Mouse (Mus musculus): ENCODE results near the gene Hfe2.
"Not testable (repeated sequence)": the region's sequence is repeated elsewhere in the genome, so short reads cannot be mapped to it uniquely, and the experiment has no call there.

Hfe2 gene

GRCm38 (mm10) chr3:96524914-96525313 is at the start of gene Hfe2:
Hfe2 (plus strand) TSS chr3:96525172.
- in situ Hi-C loops (cut with MseI, MboI), result no loop called here

GRCm38 (mm10) chr3:96477084-96477483 is 47.9 kb upstream of the Hfe2 start:
- in situ Hi-C loops (cut with MseI, MboI), result no loop called here

DNA sequence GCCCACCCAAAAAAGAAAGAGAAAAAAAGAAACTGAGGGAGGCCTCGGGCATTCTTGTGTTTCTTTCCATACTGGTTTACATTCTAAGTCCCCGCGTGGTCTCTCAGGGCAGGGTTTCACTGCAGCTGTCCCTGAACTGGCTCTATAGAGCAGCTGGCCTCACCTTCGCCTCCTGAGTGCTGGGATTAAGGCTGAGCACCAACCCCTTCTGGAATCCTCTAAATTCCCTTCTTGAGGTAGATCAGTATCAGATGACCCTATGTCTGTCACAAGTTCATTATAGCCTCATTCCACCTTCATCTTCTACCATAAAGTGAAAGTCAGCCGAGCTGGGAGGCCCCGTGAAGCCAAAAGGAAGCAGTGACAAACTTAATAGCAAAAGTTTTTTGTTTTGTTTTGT is 47.4 kb upstream of the Hfe2 start:
- in situ Hi-C loops (cut with MseI, MboI), result no loop called here

DNA sequence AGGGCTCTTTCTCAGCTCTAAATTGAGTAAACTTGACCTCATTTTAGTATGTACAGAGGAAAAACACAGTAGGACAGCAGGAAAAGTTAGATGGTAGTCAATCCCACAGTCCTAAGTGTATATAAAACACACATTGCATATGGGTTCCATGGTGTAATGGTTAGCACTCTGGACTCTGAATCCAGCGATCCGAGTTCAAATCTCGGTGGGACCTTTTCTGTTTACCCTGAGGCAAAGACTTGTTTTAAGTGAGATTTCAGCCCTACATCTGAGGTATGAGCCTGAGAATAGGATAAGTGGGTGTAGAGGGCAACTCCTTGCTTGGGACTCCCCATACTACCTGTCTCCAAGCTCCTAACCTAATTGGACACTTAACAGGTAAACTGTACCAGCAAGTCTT is 45.7 kb upstream of the Hfe2 start:
- in situ Hi-C loops (cut with MseI, MboI), result no loop called here

DNA sequence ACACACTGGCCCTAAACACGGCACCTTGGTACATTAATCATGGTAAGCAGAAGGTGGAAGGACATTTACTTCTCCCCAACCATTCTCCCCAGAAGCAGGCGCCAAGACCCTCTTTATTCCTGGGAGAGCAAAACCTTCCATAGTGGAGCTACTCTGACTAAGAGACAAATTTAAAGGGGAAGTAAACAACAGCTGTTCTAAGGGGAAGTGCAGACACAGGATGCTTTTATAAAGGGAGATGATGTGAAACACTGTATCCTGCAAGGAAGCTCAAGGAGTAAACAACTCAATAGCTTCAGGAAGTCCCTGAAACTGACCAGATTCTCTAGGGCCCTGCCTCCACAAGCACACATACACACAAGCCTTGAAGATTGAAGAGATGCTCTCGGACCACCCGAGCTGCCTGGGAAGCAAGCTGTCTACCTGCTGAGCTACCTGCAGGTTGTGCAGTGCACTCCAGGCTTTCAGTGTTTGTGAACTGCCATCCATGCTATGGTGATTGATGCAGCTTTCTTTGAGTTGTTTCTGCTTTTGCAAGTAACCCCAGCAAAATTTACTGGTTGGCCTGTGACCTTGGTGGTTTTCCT is 44.2 kb upstream of the Hfe2 start:
- in situ Hi-C loops (cut with MseI, MboI), result no loop called here

GRCm38 (mm10) chr3:96481856-96482255 is 43.1 kb upstream of the Hfe2 start:
- in situ Hi-C loops (cut with MseI, MboI), result no loop called here

GRCm38 (mm10) chr3:96482451-96482850 is 42.5 kb upstream of the Hfe2 start:
- in situ Hi-C loops (cut with MseI, MboI), result no loop called here

DNA sequence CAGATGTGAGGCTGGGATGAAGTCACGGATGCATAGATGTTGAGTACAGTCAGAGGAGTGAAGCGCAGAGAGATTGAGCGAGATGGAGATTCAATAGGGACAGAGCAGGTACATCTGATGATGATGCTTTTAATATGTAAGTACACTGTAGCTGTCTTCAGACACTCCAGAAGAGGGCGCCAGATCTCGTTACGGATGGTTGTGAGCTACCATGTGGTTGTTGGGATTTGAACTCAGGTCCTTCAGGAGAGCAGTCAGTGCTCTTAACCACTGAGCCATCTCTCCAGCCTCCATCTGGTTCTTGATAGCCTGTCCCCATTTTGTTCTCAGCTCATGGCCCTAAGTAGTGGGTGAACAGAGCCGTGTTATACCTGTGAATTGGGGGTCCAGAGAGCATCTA is 41.9 kb upstream of the Hfe2 start:
- in situ Hi-C loops (cut with MseI, MboI), result not testable (repeated sequence)

DNA sequence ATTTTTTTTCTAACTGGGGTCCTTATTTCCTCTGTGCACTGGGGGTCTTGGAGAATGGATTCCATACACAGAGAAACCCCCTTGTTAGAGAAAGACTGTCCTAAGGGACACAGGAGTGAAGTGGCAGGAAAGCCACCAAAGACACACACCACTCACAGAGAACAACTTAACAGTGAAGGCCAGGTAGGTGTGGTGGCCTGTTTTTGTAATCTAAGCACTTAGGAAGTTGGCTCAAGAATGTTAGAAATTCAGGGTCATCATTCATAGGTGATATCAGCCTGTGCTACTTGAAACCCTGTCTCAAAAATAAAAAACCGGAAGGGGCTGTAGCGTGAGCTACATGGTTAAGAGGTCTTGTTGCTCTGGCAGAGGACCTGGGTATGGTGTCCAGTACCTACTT is 41.0 kb upstream of the Hfe2 start:
- in situ Hi-C loops (cut with MseI, MboI), result no loop called here

DNA sequence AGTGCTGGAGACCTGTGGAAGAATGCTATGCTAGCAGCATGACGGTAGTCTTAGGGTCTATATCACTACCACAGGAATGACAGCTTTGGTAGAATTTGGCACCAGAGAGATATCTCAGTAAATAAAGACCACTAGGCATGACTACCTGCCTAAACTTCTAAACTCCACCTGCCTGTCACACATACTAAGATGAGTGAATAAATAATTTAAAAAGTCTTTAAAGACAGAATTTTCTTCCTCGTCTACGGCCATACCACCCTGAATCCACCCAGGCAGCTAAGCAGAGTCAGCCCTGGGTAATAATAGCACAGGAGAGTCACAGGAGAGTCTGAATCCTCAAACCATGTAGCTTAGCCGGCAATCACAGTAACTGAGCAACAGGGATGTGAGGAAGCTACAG is 40.1 kb upstream of the Hfe2 start:
- in situ Hi-C loops (cut with MseI, MboI), result no loop called here

GRCm38 (mm10) chr3:96485361-96485760 is 39.6 kb upstream of the Hfe2 start:
- in situ Hi-C loops (cut with MseI, MboI), result no loop called here

GRCm38 (mm10) chr3:96486064-96486827 is 38.7 kb upstream of the Hfe2 start:
- in situ Hi-C loops (cut with MseI, MboI), result not testable (repeated sequence)

DNA sequence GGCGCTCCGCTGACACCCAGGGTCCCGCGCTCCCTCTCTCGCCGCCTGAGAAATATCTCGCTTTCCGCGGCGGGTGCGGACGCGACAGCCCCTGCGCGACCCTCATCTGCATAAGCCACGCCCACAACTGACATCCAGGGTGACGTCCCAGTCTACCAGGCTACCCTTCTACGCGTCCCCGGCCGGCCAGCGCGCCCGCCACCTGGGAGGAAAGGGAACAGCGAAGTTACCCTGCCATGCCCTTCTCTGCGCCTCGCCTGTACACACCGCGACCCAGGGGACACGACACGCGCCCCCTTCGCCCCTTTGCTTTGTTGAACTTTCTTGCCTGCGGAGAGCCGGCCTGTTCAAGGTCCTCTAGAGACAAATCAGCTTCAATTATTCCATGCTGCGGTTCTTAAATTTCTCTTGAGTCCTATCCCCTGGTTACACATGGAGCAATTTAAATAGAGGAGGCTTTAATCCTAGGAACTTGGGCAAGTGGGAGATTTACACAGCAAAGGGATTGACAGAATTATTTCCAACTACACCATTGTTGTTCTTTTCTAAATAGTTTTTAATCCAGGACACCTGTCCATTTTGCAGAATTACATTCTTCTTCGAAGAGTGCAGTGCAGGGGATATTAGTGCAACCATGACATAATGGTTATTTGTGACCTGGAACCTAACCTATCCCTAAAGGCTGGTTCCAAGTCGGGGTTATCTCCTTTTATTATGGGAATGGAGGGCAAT is 38.0 kb upstream of the Hfe2 start:
- in situ Hi-C loops (cut with MseI, MboI), result not testable (repeated sequence)

DNA sequence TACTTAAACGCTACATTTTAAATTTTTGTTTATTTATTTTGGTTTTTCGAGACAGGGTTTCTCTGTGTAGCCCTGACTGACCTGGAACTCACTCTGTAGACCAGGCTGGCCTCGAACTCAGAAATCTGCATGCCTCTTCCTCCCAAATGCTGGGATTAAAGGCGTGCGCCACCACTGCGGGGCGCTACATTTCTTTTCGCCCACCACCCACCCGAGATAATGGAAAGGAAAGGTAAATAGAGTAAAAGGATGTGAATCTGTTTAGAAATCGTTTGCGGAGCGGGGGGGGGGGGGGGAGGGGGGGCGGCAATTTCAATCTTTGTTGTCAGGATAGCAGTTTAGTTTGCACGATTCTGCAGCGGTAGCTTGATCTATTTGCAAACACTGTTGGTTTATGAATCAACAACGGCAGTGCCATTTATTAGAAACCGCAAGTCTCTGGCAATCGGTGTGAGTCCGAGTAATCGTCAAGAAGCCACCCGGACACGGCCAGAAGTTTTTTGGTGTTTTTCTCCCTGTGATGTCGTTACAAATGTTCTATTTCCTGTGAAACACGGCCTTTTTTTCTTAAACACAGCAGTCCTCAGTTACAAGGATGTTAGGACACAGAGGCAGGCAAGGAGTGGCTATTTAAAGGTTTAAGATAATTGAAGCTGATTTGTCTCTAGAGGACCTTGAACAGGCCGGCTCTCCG is 37.2 kb upstream of the Hfe2 start:
- in situ Hi-C loops (cut with MseI, MboI), result no loop called here

- in situ Hi-C loops (cut with MseI, MboI), result not testable (repeated sequence)
Measured at GRCm38 (mm10) chr3:96488290-96488906, 36.6 kb upstream of the Hfe2 start.

- in situ Hi-C loops (cut with MseI, MboI), result not testable (repeated sequence)
Measured at GRCm38 (mm10) chr3:96488907-96489629, 35.9 kb upstream of the Hfe2 start.

DNA sequence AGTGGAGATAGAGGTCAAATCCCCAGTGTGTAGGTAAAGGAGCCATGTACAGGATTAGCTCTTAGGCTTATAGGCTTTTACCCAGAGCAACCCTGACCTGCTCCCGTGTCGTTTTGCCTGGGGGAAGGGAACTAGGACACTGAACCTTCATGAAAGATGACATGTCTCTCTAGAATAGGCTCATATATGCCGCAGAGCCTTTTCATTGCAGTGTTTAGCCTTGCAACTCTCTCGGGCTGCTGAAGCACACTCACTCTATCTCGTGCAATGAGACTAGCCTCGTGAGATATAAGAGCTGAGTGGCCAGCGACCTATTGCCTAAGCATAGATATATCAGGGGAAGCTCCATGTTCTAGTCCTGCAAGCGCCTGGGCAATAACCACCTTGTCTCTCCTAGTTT is 35.3 kb upstream of the Hfe2 start:
- in situ Hi-C loops (cut with MseI, MboI), result not testable (repeated sequence)

DNA sequence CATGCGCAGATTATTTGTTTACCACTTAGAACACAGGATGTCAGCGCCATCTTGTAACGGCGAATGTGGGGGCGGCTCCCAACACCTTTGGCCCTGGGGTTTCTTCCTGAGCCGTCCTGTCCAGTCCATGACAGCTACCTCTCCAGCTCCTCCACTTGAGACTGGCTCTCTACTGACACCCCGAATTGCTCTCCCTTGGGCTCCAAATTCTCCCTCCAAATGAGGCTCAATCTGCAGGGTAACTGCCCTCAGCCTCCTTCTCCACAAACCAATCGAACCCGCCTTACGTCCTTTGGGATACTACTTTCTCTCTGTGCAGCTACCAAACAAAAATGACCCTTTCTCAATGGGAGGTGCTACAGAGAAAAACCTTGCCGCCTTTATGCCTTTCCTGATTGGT is 30.5 kb upstream of the Hfe2 start:
- in situ Hi-C loops (cut with MseI, MboI), result not testable (repeated sequence)

DNA sequence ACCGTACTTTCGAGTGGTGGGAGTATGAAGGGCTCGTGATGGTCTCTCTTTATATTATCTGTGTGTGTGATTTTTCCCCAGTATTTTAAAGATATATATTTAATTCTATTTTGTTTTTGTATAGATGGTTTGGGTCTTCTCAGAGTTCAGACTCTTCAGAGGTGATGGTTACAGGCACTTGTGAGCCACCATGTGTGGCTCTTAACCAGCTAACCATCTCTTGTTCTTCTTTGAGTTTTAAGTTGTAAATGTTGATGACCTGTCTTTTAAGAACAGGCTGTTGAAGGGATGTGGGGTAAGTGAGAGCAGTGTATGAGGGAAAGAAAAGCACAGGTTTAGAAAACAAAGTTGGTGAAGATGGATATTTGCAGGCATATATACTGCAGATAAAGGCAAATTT is 30.1 kb upstream of the Hfe2 start:
- in situ Hi-C loops (cut with MseI, MboI), result no loop called here

- in situ Hi-C loops (cut with MseI, MboI), result no loop called here
Measured at GRCm38 (mm10) chr3:96495490-96496210, 29.3 kb upstream of the Hfe2 start.

Data from mouse trophoblast stem cell (cell line).